In genomic region chr14:49392482-49392881, GRCm38 (mm10) we compare ENCODE assay signal across 15 mouse cellular contexts.
A peak's percentile ranks its signal among the peaks of the same experiment; 100 is the strongest.
DNase-seq lines count a peak whose midpoint lies in the region; ATAC-seq and TF ChIP-seq lines count a peak whose summit lies in the region.
"Had no signal": no experiment of that assay in that cellular context is flagged by ENCODE, and none has a peak within 500 bp of the region (broad histone marks: within the 10 kb centered on the region; RNA-seq: fewer than 3 reads in every experiment).

No protein-coding gene starts in this region.

- 45% methylated on average over 1 of the region's 1 CpGs for WGBS in hindbrain, postnatal 0 days
- 25% methylated on average over 1 of the region's 1 CpGs for WGBS in hindbrain, embryonic 10.5 days
- WGBS in lung, adult 2 months, result 37% methylated on average over 1 of the region's 1 CpGs

- TF ChIP-seq CTCF in hindbrain, postnatal 0 days (IDR thresholded peaks at IDR 0.05; ENCODE audit: low read depth), result peak; percentile 41
- peak; percentile 32; the same call in 1 of the 2 replicates for TF ChIP-seq CTCF in lung, adult 2 months (IDR thresholded peaks at IDR 0.05; ENCODE audit: insufficient read depth, low read length)

- ATAC-seq in hindbrain, postnatal 0 days, result no peak
- ATAC-seq: midbrain, embryonic 16.5 days had no signal

- peak; percentile 15 to 60 for DNase-seq in cerebellum, postnatal 25 days
- no peak for DNase-seq in cerebellum, adult 11 months
- no peak for DNase-seq in hindbrain, postnatal 0 days (ENCODE audit: low spot score)
- DNase-seq in hindbrain, embryonic 10.5 days (ENCODE audit: low spot score), result no peak
- DNase-seq in lung, adult 2 months, result no peak
- no peak for DNase-seq in lung, postnatal 25 days (ENCODE audit: low spot score)
- peak; percentile 9 for DNase-seq in embryo, embryonic 10.5 days (ENCODE audit: low spot score)
- no peak for DNase-seq in spleen, postnatal 14 days (ENCODE audit: low spot score in 2 of 2)
- DNase-seq: B cell, adult 2 months; right cerebral cortex, adult 18-20 months; thymus, postnatal 36 days had no signal

- no peak overlapping the region for H3K9ac ChIP-seq in hindbrain, postnatal 0 days (replicated peaks; ENCODE audit: low read length)
- H3K9ac ChIP-seq: embryonic facial prominence, embryonic 15.5 days; limb, embryonic 12.5 days had no signal

- no peak overlapping the region for H3K4me3 ChIP-seq in hindbrain, postnatal 0 days (ENCODE audit: low read length)
- no peak overlapping the region for H3K4me3 ChIP-seq in hindbrain, embryonic 10.5 days
- H3K4me3 ChIP-seq in lung, adult 2 months (replicated peaks; ENCODE audit: extremely low read depth, low read depth, low read length), result no peak overlapping the region
- H3K4me3 ChIP-seq: embryonic facial prominence, embryonic 15.5 days; limb, embryonic 12.5 days had no signal

- no peak overlapping the region for H3K4me2 ChIP-seq in hindbrain, postnatal 0 days (ENCODE audit: low read depth, low read length)
- H3K4me2 ChIP-seq: embryonic facial prominence, embryonic 15.5 days; limb, embryonic 12.5 days had no signal

- H3K9me3 ChIP-seq in hindbrain, postnatal 0 days (ENCODE audit: low read length), result no peaks in the 10 kb centered on the region
- H3K9me3 ChIP-seq in hindbrain, embryonic 10.5 days, result no peaks in the 10 kb centered on the region
- H3K9me3 ChIP-seq: embryonic facial prominence, embryonic 15.5 days; limb, embryonic 12.5 days had no signal

- no peaks in the 10 kb centered on the region for H3K27me3 ChIP-seq in hindbrain, postnatal 0 days (ENCODE audit: insufficient read depth, low read length)
- no peaks in the 10 kb centered on the region for H3K27me3 ChIP-seq in hindbrain, embryonic 10.5 days (ENCODE audit: insufficient read depth, poor library complexity, severe bottlenecking)
- H3K27me3 ChIP-seq: embryonic facial prominence, embryonic 15.5 days; limb, embryonic 12.5 days had no signal

- H3K36me3 ChIP-seq in hindbrain, postnatal 0 days (ENCODE audit: insufficient read depth, low read length), result no peaks in the 10 kb centered on the region
- no peaks in the 10 kb centered on the region for H3K36me3 ChIP-seq in hindbrain, embryonic 10.5 days
- H3K36me3 ChIP-seq: embryonic facial prominence, embryonic 15.5 days; limb, embryonic 12.5 days had no signal

- no peaks in the 10 kb centered on the region for H3K4me1 ChIP-seq in hindbrain, postnatal 0 days (ENCODE audit: insufficient read depth, low read length)
- no peaks in the 10 kb centered on the region for H3K4me1 ChIP-seq in hindbrain, embryonic 10.5 days (replicated peaks)
- H3K4me1 ChIP-seq in lung, adult 2 months (ENCODE audit: control insufficient read depth, insufficient read depth, low read length), result no peaks in the 10 kb centered on the region
- H3K4me1 ChIP-seq: embryonic facial prominence, embryonic 15.5 days; limb, embryonic 12.5 days had no signal

- no peak for TF ChIP-seq POLR2A in lung, adult 2 months (IDR thresholded peaks at IDR 0.05; ENCODE audit: borderline replicate concordance, extremely low read depth, low read depth, low read length)

- H3K27ac ChIP-seq in hindbrain, postnatal 0 days, result no peak overlapping the region
- H3K27ac ChIP-seq in hindbrain, embryonic 10.5 days, result no peak overlapping the region
- H3K27ac ChIP-seq: embryonic facial prominence, embryonic 15.5 days; limb, embryonic 12.5 days; macrophage had no signal

Comparison
In these comparisons a context has a peak if more than half of its experiments do, and no peak if none do; other contexts are left out.
1. DNase-seq: peak in cerebellum, postnatal 25 days (2 of 2) and embryo, embryonic 10.5 days (single experiment); none in cerebellum, adult 11 months (single experiment), hindbrain, postnatal 0 days (single experiment), hindbrain, embryonic 10.5 days (single experiment), lung, adult 2 months (single experiment), lung, postnatal 25 days (single experiment) and spleen, postnatal 14 days (0 of 2).